In genomic region chr2:73571901-73572300, GRCm38 (mm10) we compare ENCODE assay signal across 21 mouse cellular contexts. TPM values are rescaled to one million over a fixed set of nuclear protein-coding genes. Genes with fewer than 3 reads are reported as not detected.
A peak's percentile ranks its signal among the peaks of the same experiment; 100 is the strongest.
DNase-seq lines count a peak whose midpoint lies in the region; ATAC-seq and TF ChIP-seq lines count a peak whose summit lies in the region.
"Had no signal": no experiment of that assay in that cellular context is flagged by ENCODE, and none has a peak within 500 bp of the region (broad histone marks: within the 10 kb centered on the region; RNA-seq: fewer than 3 reads in every experiment).

No protein-coding gene starts in this region.

- no peak for TF ChIP-seq CTCF in layer of hippocampus, adult 2 months (conservative IDR thresholded peaks at IDR 0.05)

- H3K4me3 ChIP-seq in forebrain, embryonic 10.5 days, result no peak overlapping the region
- H3K4me3 ChIP-seq in forebrain, embryonic 12.5 days (replicated peaks), result no peak overlapping the region
- H3K4me3 ChIP-seq in layer of hippocampus, adult 2 months, result no peak overlapping the region
- H3K4me3 ChIP-seq in neural tube, embryonic 13.5 days, result no peak overlapping the region
- H3K4me3 ChIP-seq: gastrocnemius, adult 2 months; heart, adult 2 months; liver, embryonic 15.5 days; lung, embryonic 15.5 days had no signal

- no peaks in the 10 kb centered on the region for H3K36me3 ChIP-seq in forebrain, embryonic 10.5 days (replicated peaks)
- no peaks in the 10 kb centered on the region for H3K36me3 ChIP-seq in forebrain, embryonic 12.5 days (replicated peaks)
- H3K36me3 ChIP-seq in neural tube, embryonic 13.5 days, result no peaks in the 10 kb centered on the region
- H3K36me3 ChIP-seq: embryonic facial prominence, embryonic 12.5 days; G1E; heart, embryonic 13.5 days; kidney, embryonic 15.5 days; limb, embryonic 12.5 days; liver, embryonic 15.5 days; lung, embryonic 15.5 days; midbrain, embryonic 12.5 days had no signal

- H3K9ac ChIP-seq in forebrain, embryonic 12.5 days, result no peak overlapping the region
- no peak overlapping the region for H3K9ac ChIP-seq in neural tube, embryonic 13.5 days
- H3K9ac ChIP-seq: embryonic facial prominence, embryonic 12.5 days; heart, embryonic 13.5 days; kidney, embryonic 15.5 days; liver, embryonic 15.5 days; lung, embryonic 15.5 days; midbrain, embryonic 12.5 days had no signal

- H3K27ac ChIP-seq in forebrain, embryonic 10.5 days, result peak overlapping the region; percentile 81; the same call in 1 of the 2 replicates
- no peak overlapping the region for H3K27ac ChIP-seq in forebrain, embryonic 12.5 days
- peak overlapping the region; percentile 90 for H3K27ac ChIP-seq in layer of hippocampus, adult 2 months
- 0 out of 2 replicates have a peak overlapping the region, but pooled peaks have one; percentile 71 for H3K27ac ChIP-seq in neural tube, embryonic 13.5 days (replicated peaks)
- H3K27ac ChIP-seq: gastrocnemius, adult 2 months; heart, adult 2 months; heart, embryonic 13.5 days; kidney, embryonic 15.5 days; liver, embryonic 15.5 days; lung, embryonic 15.5 days had no signal

- no peak for ATAC-seq in forebrain, embryonic 12.5 days (ENCODE audit: low FRiP score)
- no peak for ATAC-seq in neural tube, embryonic 13.5 days (ENCODE audit: low read depth)

- no peak overlapping the region for H3K4me2 ChIP-seq in forebrain, embryonic 12.5 days
- H3K4me2 ChIP-seq in neural tube, embryonic 13.5 days, result no peak overlapping the region
- H3K4me2 ChIP-seq: liver, embryonic 15.5 days had no signal

- H3K9me3 ChIP-seq in forebrain, embryonic 10.5 days, result no peaks in the 10 kb centered on the region
- H3K9me3 ChIP-seq in forebrain, embryonic 12.5 days, result no peaks in the 10 kb centered on the region
- no peaks in the 10 kb centered on the region for H3K9me3 ChIP-seq in neural tube, embryonic 13.5 days
- H3K9me3 ChIP-seq: embryonic facial prominence, embryonic 12.5 days; G1E; heart, embryonic 13.5 days; kidney, embryonic 15.5 days; limb, embryonic 12.5 days; liver, embryonic 15.5 days; lung, embryonic 15.5 days; midbrain, embryonic 12.5 days had no signal

- DNase-seq in forebrain, embryonic 10.5 days (ENCODE audit: extremely low spot score, low spot score), result no peak
- no peak for DNase-seq in layer of hippocampus, adult 2 months (ENCODE audit: low spot score in 2 of 2)
- no peak for DNase-seq in layer of hippocampus, postnatal 36 days
- DNase-seq in neural tube, embryonic 10.5 days (ENCODE audit: extremely low spot score, low spot score), result no peak
- DNase-seq in spleen, postnatal 4 days (ENCODE audit: low spot score in 2 of 2), result no peak

- H3K4me1 ChIP-seq in forebrain, embryonic 10.5 days, result peaks cover 15% of the 10 kb centered on the region
- peaks cover 10% of the 10 kb centered on the region for H3K4me1 ChIP-seq in forebrain, embryonic 12.5 days
- peaks cover 11% of the 10 kb centered on the region; the same call in 1 of the 2 replicates for H3K4me1 ChIP-seq in neural tube, embryonic 13.5 days (replicated peaks)
- H3K4me1 ChIP-seq: embryonic facial prominence, embryonic 12.5 days; kidney, embryonic 15.5 days; liver, embryonic 15.5 days had no signal

- peaks cover 4% of the 10 kb centered on the region; the same call in 1 of the 2 replicates for H3K27me3 ChIP-seq in forebrain, embryonic 10.5 days (ENCODE audit: poor library complexity, severe bottlenecking)
- peaks cover 9% of the 10 kb centered on the region; the same call in 1 of the 2 replicates for H3K27me3 ChIP-seq in forebrain, embryonic 12.5 days
- peaks cover 8% of the 10 kb centered on the region; the same call in 1 of the 2 replicates for H3K27me3 ChIP-seq in neural tube, embryonic 13.5 days
- H3K27me3 ChIP-seq: limb, embryonic 12.5 days; lung, embryonic 15.5 days; Patski had no signal

- 64% methylated on average over 6 of the region's 6 CpGs for WGBS in forebrain, embryonic 10.5 days
- 66% methylated on average over 6 of the region's 6 CpGs for WGBS in forebrain, embryonic 12.5 days
- 67% methylated on average over 6 of the region's 6 CpGs for WGBS in neural tube, embryonic 13.5 days

RNA-seq across cellular contexts. Expression of gene Chrna1, which starts 8.2 kb away (rescaled TPM):
- polyA plus RNA-seq in forebrain, embryonic 10.5 days (2016; fragmentation: Nextera tagmentation; extraction: Ambion mirVana), result 0.76 and 1.1 TPM in 2 replicates
- polyA plus RNA-seq in forebrain, embryonic 12.5 days (2016; fragmentation: Nextera tagmentation; extraction: Ambion mirVana), result 0.10 and 0.15 TPM in 2 replicates
- under 1 TPM; 0.42 to 0.54 TPM for total RNA-seq in layer of hippocampus, adult 2 months (2021)
- total RNA-seq in layer of hippocampus, postnatal 36 days (2021), result under 1 TPM; 0.33 to 0.40 TPM
- polyA plus RNA-seq in neural tube, embryonic 13.5 days (2015; fragmentation: Nextera tagmentation; extraction: Ambion mirVana), result 0.52 and 1.7 TPM in 2 replicates
- total RNA-seq: heart, adult 2 months; heart, postnatal 10 days; hematopoietic stem cell, adult 5-6 weeks; liver, adult 2 months had no signal
- polyA plus RNA-seq: G1E; liver, adult 2 months had no signal

RNA-seq across cellular contexts. Expression of gene Wipf1, which starts 42.4 kb away (rescaled TPM):
- polyA plus RNA-seq in forebrain, embryonic 10.5 days (2016; fragmentation: Nextera tagmentation; extraction: Ambion mirVana), result 7.5 and 8.6 TPM in 2 replicates
- 4.3 and 5.5 TPM in 2 replicates for polyA plus RNA-seq in forebrain, embryonic 12.5 days (2016; fragmentation: Nextera tagmentation; extraction: Ambion mirVana)
- 1 to 10 TPM; 8.1 to 10.0 TPM for total RNA-seq in layer of hippocampus, adult 2 months (2021)
- total RNA-seq in layer of hippocampus, postnatal 36 days (2021), result 1 to 10 TPM; 7.9 to 9.0 TPM
- 3.7 and 4.3 TPM in 2 replicates for polyA plus RNA-seq in neural tube, embryonic 13.5 days (2015; fragmentation: Nextera tagmentation; extraction: Ambion mirVana)
